Mouse (Mus musculus): Measurements from ENCODE around the gene Slc24a3. TPM values are rescaled to one million over a fixed set of nuclear protein-coding genes. Genes with fewer than 3 reads are reported as not detected.

Slc24a3 gene
- 92.7 and 103 TPM in 2 replicates for polyA plus RNA-seq (2012; ENCODE audit: insufficient read depth, insufficient read length, missing spikeins)

DNA sequence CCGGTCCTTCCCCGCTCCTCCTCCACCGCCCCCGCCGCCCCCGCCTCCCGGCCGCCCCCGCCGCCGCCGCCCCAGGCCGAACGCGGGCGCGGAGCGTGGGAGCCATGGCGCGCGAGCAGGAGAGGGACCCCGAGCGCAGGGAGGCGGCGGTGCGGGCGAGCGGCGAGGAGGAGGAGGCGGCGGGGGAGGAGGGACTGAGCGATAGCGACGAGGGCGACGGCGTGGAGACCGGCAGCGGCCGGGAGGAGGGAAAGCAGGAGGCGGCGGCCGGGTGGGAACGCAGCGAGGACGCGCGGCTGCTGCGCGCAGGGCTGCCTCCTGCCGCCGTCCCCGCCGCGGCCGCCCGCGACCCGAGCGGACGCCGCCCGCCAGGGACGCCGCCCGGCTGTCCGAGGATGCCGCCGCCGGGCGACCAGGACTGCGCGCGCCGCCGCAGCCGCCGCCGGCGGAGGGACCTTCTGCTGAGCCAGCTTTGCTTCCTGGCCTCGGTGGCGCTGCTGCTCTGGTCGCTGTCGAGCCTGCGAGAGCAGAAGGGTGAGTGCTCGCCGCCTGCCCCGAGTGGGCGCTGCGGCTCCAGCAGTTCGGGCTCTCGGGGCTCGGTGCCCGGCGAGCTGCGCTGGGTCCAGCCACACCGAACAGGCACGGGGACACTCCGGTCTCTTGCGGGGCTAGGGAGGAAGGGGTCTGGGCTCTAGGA lies at the start of gene Slc24a3:
Gene Slc24a3, plus strand, starts transcription at position 91 of the 697 bp plus-strand sequence.
- H3K4me1 ChIP-seq (ENCODE audit: control insufficient read depth, insufficient read depth, insufficient read length, low read length), result peaks cover 9% of the 10 kb centered on the region
- H3K4me3 ChIP-seq (ENCODE audit: insufficient read depth, low read depth, low read length), result peak within 1 kb of the TSS; percentile 78
- peak within 1 kb of the TSS; percentile 75 for H3K27ac ChIP-seq (replicated peaks; ENCODE audit: low read depth, low read length)

DNA sequence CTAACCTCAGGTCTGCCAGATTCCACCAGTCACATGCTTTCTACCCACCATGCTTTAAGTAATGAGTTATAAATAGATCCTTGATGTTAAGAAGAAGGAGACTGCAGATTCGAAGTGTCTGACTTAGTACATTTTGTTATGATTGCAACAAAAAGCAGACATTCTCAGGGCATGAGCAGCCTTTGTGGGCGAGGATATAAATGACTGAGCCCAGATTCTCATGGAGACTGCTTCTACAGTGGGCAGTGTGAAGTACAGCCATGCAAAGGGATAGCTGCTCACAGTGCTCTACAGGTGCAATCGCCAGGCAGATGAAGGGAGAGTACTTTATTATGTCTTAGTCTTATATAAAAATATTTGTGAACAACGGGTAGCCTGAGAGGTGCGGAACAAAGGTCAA lies 49.8 kb upstream of the Slc24a3 start:
- Histone ChIP-seq H3K4me1 (ENCODE audit: control insufficient read depth, insufficient read depth, insufficient read length, low read length) (no peaks in the 10 kb centered on the region), H3K4me3 (ENCODE audit: insufficient read depth, low read depth, low read length) (no peak overlapping the region), H3K27ac (replicated peaks; ENCODE audit: low read depth, low read length) (no peak overlapping the region)

DNA sequence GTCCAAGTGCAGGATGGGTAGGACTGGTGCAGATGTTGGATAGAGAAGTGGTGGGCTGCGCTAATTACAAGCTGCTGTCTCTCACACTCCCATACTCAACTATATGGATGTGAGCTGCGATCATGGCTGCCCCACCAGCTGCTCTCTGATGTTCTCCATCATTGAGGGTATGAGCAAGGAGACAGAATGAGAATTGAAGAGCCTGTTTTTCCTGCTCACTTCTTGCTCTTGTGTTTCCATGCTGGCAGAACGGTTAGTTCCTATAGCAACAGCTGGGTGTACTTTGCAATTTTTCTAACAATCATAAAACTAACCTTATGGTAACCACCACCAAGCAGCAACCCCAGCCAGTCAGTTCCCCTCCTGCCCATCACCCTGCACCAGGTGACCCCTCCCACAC lies 39.8 kb upstream of the Slc24a3 start:
- H3K4me1 ChIP-seq (ENCODE audit: control insufficient read depth, insufficient read depth, insufficient read length, low read length), result no peaks in the 10 kb centered on the region
- no peak overlapping the region for H3K4me3 ChIP-seq (ENCODE audit: insufficient read depth, low read depth, low read length)
- H3K27ac ChIP-seq (replicated peaks; ENCODE audit: low read depth, low read length), result no peak overlapping the region

DNA sequence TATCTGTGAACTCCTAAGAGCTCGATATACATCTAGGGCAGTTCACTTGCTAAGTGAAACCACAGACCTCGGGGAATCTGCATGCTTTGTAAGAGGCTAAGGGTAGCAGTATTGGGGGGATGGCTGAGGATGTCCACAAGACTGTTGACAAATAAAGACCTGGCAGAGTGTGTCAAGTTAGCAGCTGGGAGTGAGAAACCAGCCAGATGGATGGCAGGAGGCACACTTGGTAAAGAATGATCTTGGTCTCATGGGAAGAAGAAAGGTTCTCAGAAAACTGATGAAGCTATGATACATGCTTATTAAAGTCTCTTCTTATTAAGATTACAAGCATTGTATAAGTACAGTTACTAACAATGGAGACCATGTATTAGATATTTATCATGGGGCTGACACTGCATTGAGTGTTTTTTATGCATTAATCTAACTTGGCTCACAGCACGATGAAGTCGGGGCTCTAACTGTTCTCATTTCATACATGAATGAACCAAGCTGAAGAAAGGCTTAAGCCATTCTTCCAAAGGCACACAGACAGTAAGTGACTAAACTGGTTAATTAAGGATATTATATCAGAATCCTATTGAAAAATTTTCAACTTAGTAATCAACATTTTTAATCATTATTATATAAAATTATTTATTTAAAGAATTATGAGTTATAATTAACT lies 30.8 kb upstream of the Slc24a3 start:
- no peak overlapping the region for H3K4me3 ChIP-seq (ENCODE audit: insufficient read depth, low read depth, low read length)
- H3K27ac ChIP-seq (replicated peaks; ENCODE audit: low read depth, low read length), result no peak overlapping the region
- no peaks in the 10 kb centered on the region for H3K4me1 ChIP-seq (ENCODE audit: control insufficient read depth, insufficient read depth, insufficient read length, low read length)

DNA sequence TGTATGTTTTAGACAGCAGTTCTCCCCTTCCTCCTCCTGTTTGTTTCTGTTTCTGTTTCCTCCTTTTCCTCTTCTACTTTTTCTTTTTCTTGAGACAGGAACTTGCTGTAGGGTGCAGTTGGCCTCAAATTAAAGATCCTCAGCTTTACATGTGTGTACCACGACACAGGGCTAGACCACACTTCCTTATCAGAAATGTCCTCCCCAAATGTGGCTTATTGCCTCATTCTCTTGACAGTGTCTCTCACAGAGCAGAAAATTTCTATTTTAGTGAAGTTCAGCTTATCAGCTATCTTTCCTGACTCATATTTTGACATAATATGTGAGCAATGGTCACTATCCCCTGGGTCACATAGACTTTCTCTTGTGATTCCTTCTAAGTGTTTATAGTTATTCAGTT lies 17.1 kb upstream of the Slc24a3 start:
- H3K27ac ChIP-seq (replicated peaks; ENCODE audit: low read depth, low read length), result no peak overlapping the region
- H3K4me3 ChIP-seq (ENCODE audit: insufficient read depth, low read depth, low read length), result no peak overlapping the region
- H3K4me1 ChIP-seq (ENCODE audit: control insufficient read depth, insufficient read depth, insufficient read length, low read length), result no peaks in the 10 kb centered on the region

DNA sequence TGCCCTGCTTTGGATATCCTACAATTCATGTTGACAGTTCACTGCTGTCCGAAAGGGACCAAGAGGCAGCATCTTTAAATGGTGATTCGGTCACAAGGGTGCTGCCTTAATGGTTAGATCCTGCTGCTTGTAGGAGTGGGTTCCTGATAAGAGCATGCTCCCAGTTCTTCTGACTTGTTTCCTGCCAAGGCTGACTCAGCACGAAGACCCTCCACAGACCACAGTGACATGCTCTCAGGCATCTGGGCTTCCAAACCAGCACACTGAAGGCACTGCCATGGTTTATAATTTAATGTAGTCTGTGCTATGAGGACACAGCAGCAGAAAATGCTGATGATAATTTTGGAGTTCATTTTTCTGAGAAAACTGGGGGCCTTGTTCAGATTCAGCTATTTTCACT lies 16.7 kb upstream of the Slc24a3 start:
- Histone ChIP-seq H3K4me3 (ENCODE audit: insufficient read depth, low read depth, low read length) (no peak overlapping the region), H3K27ac (replicated peaks; ENCODE audit: low read depth, low read length) (no peak overlapping the region), H3K4me1 (ENCODE audit: control insufficient read depth, insufficient read depth, insufficient read length, low read length) (no peaks in the 10 kb centered on the region)

DNA sequence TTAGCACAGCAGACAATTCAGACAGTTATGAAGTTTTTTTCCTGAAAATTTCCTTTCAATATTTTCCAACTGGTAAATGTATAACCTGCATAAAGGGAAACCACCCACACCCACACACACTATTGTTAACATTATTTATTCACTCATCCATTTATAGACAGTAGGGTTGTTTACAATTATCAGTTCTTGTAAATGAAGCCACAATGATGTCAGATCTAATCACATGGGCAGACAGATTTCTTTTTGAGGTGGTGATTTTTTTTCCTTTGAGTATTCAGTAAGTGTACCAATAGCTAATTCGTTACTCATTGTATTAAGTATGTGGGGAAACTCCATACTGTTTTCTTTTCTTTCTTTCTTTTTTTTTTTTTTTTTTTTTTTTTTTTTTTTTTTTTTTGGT lies 15.3 kb upstream of the Slc24a3 start:
- H3K4me3 ChIP-seq (ENCODE audit: insufficient read depth, low read depth, low read length), result no peak overlapping the region
- no peak overlapping the region for H3K27ac ChIP-seq (replicated peaks; ENCODE audit: low read depth, low read length)
- no peaks in the 10 kb centered on the region for H3K4me1 ChIP-seq (ENCODE audit: control insufficient read depth, insufficient read depth, insufficient read length, low read length)

DNA sequence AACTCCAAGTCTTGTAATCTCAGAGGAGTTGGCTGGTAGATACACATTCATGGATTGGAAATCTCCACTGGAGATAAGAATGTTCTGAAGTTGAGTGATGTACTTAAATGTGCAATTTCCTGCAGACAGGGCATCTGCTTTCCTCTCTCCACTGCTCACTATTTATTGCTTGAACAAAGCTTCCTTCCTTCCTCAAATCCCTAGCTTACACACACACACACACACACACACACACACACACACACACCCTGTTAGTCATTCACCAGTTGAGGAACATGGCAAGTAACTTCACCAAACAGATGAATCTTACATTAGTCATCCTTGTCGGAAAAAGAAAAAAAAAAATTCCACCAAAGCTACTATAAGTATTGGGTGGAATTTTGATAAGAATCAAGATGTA lies 8.6 kb upstream of the Slc24a3 start:
- H3K4me1 ChIP-seq (ENCODE audit: control insufficient read depth, insufficient read depth, insufficient read length, low read length), result no peaks in the 10 kb centered on the region
- H3K27ac ChIP-seq (replicated peaks; ENCODE audit: low read depth, low read length), result no peak overlapping the region
- no peak overlapping the region for H3K4me3 ChIP-seq (ENCODE audit: insufficient read depth, low read depth, low read length)

DNA sequence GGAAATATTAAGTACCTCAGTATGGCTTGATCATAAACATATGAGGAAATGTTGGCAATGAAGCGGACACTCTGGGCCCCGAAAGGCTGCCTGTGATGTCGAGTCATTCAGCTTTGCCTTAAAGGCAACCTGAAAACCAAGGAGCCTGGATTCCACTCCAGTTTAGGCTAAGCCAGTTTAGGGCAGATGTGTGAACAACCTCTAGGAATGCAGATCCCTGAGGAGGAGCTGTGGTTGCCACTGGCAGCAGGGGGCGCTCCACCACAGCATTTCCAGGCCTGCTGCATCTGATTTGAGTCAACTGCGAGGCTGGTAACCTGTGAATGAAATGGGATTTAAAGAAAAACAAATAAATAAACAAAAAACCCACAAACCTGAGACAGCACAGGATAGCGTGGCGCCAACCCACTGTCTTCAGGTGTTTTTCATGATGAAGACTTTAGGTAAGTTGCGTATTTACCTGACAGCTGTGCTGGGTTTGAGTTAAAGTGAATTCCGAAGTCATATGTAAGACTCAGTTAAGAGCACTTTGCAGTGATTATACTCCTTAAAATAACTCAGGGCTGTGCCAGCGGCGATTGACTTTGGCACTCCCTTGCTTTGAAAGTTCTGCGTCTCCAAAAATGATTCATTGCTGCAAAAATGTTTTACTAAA lies 6.4 kb upstream of the Slc24a3 start:
- Histone ChIP-seq H3K4me1 (ENCODE audit: control insufficient read depth, insufficient read depth, insufficient read length, low read length) (no peaks in the 10 kb centered on the region), H3K27ac (replicated peaks; ENCODE audit: low read depth, low read length) (no peak overlapping the region), H3K4me3 (ENCODE audit: insufficient read depth, low read depth, low read length) (no peak overlapping the region)

DNA sequence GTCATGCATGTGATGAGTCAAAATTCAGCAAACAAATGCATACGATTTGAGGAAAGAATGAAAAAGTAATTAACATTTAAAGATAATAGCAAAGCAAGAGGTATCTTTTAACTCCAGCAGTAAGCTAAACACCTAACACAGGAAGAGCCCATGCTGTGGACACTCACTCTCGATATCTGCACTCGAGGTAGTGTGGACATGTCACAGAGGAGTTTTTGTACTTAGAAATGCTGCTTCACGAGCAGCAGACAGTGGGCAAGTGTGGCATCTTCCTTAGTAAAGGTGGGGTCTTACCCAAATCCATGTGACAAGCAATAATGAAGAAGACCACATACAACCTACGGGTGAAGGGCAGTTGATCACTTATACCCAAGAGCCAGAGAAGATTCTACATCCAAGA lies 3.5 kb upstream of the Slc24a3 start:
- Histone ChIP-seq H3K4me3 (ENCODE audit: insufficient read depth, low read depth, low read length) (no peak overlapping the region), H3K4me1 (ENCODE audit: control insufficient read depth, insufficient read depth, insufficient read length, low read length) (no peaks in the 10 kb centered on the region), H3K27ac (replicated peaks; ENCODE audit: low read depth, low read length) (no peak overlapping the region)

DNA sequence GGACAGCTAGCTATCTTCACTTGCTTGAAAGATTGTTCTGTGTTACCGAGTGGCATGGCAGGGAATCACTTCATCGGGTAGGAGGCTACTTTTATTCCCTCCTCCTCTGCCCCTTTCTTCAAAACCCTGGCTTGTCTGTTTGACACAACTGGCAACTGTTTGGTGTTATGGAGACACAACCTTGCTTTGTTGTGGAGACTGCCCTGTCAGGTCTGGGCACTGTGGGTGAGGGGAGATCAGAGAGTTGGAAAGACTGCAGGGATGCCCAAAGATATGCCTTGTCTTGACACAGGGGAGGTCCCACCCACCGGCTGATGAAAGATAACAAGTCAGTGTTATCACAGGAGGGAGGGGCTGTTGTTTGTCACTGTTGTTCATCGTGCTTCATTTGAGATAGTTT lies 3.0 kb upstream of the Slc24a3 start:
- Histone ChIP-seq H3K27ac (replicated peaks; ENCODE audit: low read depth, low read length) (no peak overlapping the region), H3K4me3 (ENCODE audit: insufficient read depth, low read depth, low read length) (no peak overlapping the region), H3K4me1 (ENCODE audit: control insufficient read depth, insufficient read depth, insufficient read length, low read length) (no peaks in the 10 kb centered on the region)

DNA sequence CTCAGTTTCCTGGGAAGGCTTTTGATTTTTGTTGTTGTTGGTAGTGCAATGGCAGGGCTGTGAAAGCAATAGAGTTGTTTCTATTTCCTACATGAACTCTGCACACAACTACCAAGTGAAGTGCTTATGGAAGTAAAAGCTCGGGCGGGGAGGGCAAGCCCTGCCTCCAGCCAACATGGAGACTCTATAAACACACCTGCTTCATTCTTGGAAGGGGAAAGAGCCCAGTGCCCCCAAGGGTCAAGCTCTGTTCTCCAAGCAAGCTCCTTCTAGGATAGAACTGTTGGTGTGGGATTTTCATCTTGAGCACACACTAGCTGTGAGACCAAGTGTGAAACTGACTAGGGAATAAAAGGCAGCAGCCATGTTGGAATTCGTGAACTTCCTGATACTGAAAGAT lies 2.5 kb upstream of the Slc24a3 start:
- Histone ChIP-seq H3K27ac (replicated peaks; ENCODE audit: low read depth, low read length) (no peak overlapping the region), H3K4me3 (ENCODE audit: insufficient read depth, low read depth, low read length) (no peak overlapping the region), H3K4me1 (ENCODE audit: control insufficient read depth, insufficient read depth, insufficient read length, low read length) (no peaks in the 10 kb centered on the region)

DNA sequence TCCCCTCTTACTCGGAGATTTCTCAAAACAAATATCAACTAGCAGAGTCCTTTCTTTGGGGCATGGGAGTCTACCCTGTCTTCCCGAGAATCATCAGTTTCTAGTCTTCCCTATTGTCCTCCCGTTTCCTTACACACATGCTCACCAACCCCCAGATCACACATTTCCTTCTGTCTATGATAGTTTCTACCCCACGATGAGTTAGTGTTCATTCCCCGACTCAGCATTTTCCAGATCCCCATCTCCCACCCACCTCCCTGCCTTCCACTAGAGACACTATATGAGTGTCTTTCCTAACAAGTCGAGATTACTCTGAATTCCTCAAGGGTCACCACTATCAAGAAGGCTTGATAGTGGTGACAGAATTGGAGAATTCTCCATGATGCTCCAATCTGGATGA lies 1.7 kb upstream of the Slc24a3 start:
- Histone ChIP-seq H3K27ac (replicated peaks; ENCODE audit: low read depth, low read length) (no peak overlapping the region), H3K4me1 (ENCODE audit: control insufficient read depth, insufficient read depth, insufficient read length, low read length) (no peaks in the 10 kb centered on the region), H3K4me3 (ENCODE audit: insufficient read depth, low read depth, low read length) (no peak overlapping the region)

DNA sequence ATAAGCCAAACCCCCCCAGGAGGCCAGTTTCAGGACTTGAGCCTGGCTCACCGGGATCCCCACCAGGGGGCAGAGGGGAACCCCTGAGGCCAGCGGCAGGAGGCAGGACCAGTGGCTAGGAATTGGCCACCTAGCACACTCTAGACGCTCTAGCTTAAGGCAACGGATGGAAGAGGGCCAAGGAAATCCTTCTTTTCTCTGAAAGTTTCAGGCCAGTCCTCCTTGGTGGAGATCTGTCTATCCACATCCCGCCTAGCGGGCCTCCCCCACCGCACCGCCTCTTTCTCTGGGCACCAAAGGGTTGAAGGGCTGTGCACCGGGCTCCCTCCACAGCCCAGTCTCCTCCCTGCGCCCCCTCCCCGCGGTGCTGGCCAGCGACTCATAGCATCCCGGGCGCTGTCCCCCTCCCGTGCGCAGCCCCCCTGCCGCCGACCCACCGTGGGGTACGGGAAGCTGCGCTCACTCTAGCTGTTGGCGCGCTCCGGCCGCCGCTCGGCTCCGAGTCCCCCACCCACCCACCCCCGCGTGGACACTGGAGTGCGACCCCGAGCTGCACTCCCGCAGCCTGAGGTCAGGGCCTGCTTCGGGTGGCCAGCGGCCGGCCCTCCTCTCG lies 397 bp upstream of the Slc24a3 start:
- H3K4me1 ChIP-seq (ENCODE audit: control insufficient read depth, insufficient read depth, insufficient read length, low read length), result peaks cover 4% of the 10 kb centered on the region
- peak overlapping the region; percentile 48 for H3K4me3 ChIP-seq (ENCODE audit: insufficient read depth, low read depth, low read length)
- H3K27ac ChIP-seq (replicated peaks; ENCODE audit: low read depth, low read length), result no peak overlapping the region

DNA sequence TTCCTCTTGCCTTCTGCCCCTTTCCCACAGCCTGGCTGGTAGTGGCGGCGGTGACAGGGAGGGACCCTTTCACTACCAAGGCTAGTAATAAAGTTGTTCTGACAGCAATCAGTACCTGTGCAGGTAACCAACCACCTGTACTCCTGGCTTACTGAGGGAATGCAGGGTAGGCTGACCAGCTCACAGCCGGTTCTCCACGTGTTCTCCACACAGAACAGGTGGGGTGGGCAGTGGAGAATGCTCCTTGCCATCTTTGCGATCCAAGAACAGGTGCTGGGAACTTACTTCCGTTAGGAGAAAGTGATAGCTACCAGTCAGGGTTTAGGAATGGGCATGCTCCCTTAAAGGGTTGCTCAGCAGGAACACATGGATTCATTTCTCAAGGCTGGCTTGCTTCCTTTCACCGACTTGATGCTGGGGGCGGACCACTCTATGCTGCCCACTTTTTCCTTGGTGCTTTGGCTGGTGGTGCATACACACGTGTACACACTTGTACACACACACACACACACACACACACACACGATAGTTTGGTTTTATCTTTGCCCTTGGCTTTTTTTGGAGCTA lies 934 bp downstream of the Slc24a3 start:
- Histone ChIP-seq H3K4me1 (ENCODE audit: control insufficient read depth, insufficient read depth, insufficient read length, low read length) (peaks cover 9% of the 10 kb centered on the region), H3K27ac (replicated peaks; ENCODE audit: low read depth, low read length) (peak overlapping the region; percentile 75), H3K4me3 (ENCODE audit: insufficient read depth, low read depth, low read length) (peak overlapping the region; percentile 78)
